Mouse (Mus musculus) B cell, adult 67 days (primary cell): ENCODE results near the gene B3gnt3. TPM values are rescaled to one million over a fixed set of nuclear protein-coding genes. Genes with fewer than 3 reads are reported as not detected.

Experiments used
- total RNA-seq, 2 experiments: library from RNA; stranded (reverse); gene quantifications; 4 replicates each; pipeline ENCODE4 v1.2.4; 2023

Gene B3gnt3
- total RNA-seq, result under 1 TPM; 0.70 to 0.83 TPM

DNA sequence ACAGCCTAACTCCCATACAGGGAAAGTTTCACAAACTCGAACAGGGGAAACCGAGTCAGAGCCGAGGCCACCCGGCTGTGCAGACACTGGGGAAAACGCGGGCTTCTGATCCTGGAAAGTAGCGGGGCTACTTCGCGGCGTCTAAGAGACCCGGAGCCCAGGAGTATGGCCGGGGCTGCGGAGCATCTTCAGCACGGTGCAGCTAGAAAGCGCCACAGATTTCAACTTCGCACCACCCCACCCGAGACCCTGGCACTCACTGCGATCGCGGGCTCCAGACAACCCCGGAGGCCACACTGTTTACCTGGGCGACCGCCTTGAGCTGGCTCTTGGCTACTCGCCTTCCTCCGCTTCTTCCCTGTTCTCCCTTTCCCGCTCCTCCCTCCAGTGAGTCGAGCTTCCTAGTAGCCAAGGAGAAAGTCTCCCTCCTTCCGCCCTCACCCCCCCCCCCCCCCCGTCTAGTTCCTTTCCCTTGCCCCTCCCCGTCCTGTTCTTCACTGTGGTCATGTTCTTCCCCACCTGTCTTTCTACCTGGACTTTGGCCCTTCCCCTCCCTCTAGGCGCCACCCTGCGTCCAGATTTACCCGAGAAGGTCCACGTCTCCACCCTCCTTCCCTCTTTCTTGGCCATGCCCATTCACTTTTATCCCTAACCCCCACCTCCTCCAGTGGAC, at the start of gene B3gnt3:
TSS of gene B3gnt3 (minus strand) at position 376 of the 673 bp plus-strand sequence.

DNA sequence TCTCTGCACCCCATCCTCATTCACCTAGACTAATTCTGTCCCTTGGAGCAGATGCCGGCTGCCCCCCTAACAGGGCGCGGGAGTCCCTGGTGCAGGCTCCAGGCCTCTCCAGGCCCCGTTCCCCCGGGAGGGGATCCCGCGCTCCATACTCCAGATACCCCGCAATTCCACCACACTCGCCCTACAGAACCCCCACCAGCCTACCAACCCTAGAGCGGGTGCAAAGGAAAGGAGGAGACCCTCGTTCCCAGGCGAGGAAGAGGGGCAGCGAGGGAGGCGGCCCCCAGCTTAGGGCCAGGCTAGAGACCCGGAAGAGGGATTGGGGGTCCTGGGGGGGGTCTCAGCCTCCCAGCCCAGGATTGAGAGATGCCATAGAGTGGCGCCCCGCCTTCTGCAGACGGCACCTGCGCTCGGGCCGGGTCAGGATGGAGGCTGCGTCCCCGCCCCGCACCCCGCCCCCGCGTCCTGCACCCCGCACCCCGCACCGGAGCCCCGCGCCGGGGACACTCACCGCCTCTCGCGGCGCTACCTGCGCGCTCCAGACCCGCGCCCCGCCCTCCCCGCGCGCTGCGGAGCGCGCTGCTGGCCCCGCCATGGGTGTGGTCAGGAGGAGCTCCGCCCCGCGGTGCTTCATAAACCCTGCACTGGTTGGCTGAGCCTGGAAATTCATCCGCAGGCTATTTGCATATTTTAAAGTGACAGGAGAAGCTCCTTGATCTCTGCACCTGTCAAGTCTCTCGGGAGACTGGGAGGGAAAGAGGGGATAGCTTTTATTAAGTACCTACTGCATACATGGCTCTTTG, 23.7 kb upstream of the B3gnt3 start, which contains the start of gene Fcho1:
TSS of gene Fcho1 (minus strand) at position 595 of the 803 bp plus-strand sequence.

DNA sequence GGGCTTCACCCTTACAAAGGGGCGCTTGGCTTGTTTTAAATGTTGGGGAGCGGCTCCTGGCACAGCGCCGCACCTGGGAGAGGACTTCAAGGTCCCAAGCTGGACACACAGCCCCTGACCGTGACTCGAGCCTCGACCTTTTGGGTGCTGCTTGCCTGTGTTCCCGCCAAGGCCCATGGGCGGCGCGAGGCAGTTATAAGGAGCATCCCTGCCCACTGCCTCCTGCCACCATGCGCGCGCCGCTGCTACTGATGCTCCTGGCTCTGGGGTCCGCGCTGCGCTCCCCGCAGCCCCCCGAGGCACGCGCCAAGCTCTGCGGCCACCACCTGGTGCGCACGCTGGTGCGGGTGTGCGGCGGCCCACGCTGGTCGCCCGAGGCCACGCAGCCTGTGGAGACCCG, 12.6 kb downstream of the B3gnt3 start, which contains the start of gene Insl3:
TSS of gene Insl3 (plus strand) at position 187 of the 400 bp plus-strand sequence.

DNA sequence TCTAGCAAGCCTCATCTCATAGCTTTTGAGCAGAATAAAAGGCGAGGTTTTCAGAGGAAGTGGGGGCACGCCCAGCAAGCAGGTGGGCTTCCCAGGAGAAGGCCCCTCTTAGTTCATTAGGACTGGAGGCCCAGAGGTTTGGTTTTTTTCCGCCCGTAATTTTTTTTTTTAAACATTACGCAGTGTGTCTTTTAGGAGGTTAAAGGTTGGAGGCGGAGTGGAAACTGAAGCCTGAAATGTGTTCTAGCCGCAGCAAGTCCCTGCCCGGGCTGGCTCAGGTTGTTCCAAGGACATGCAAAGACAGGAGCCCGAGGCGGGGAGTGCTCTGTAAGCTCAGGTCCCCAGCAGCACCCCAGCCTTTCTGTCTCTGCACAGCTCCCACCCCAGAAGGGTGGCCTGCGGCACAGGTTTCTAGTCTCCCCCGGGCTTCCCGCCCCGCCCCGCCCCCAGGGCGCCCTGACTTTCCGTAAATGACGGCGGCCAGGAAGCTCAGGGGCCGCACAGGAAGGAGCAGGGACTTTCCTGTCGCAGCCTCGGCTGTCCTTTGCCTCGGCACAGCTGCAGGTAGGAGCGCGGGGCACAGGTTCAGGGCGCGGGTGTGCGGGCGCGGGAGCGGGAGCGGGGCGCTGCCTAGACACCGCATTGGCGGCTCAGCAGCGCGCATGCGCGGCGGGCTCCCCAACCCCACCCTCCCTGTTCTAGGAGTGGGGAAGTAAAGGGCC, 25.4 kb downstream of the B3gnt3 start, which contains the start of gene Jak3:
TSS of gene Jak3 (plus strand) at position 277 of the 722 bp plus-strand sequence.

DNA sequence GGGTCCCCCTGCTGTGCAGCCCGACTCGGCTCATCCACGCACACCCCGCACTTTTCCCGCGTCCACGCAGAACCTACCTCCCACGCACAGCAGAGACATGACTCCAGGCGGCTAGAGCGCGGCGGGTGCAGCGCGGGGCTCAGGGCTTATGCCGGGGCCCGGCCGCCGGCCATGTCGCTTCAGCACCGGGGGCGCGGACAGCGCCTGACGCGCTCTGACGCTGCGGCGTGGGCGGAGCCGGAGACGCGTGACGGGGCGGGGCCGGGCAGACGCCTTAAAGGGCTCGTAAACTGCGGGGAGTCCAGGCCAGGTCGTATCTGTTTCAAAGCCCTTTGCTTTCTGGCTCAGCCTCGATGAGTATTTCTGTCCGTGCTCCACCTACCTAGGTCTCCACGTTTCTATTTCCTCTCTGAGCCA, 30.0 kb downstream of the B3gnt3 start, which contains the start of gene Unc13a:
TSS of gene Unc13a (minus strand) at position 209 of the 417 bp plus-strand sequence.

Other genes with a start within 250 kb of the B3gnt3 start
- 10 to 100 TPM; 11.8 to 15.0 TPM for gene Abhd8, start 238.1 kb downstream of the B3gnt3 start, total RNA-seq
- 10 to 100 TPM; 32.9 to 38.4 TPM for gene Mrpl34, start 236.8 kb downstream of the B3gnt3 start, total RNA-seq
- gene Dda1, start 232.6 kb downstream of the B3gnt3 start, total RNA-seq, result 100 to 1,000 TPM; 113 to 125 TPM
- 10 to 100 TPM; 13.9 to 14.8 TPM for gene Ano8, start 215.8 kb downstream of the B3gnt3 start, total RNA-seq
- gene Gtpbp3, start 213.7 kb downstream of the B3gnt3 start, total RNA-seq, result 10 to 100 TPM; 22.3 to 22.4 TPM
- gene Plvap, start 190.0 kb downstream of the B3gnt3 start, total RNA-seq, result under 1 TPM in 1 of 2 experiments, not detected in 1; 0.27 TPM
- gene Ccdc194, start 176.1 kb downstream of the B3gnt3 start, total RNA-seq, result not detected
- gene Bst2, start 164.3 kb downstream of the B3gnt3 start, total RNA-seq, result 10 to 100 TPM; 24.4 to 37.1 TPM
- 10 to 100 TPM; 47.0 to 50.1 TPM for gene Mvb12a, start 158.9 kb downstream of the B3gnt3 start, total RNA-seq
- not detected for gene Tmem221, start 142.9 kb downstream of the B3gnt3 start, total RNA-seq
- not detected for gene Nxnl1, start 135.2 kb downstream of the B3gnt3 start, total RNA-seq
- 10 to 100 TPM; 10.2 to 10.8 TPM for gene Slc27a1, start 132.9 kb downstream of the B3gnt3 start, total RNA-seq
- gene Pgls, start 109.6 kb downstream of the B3gnt3 start, total RNA-seq, result 100 to 1,000 TPM; 106 to 110 TPM
- gene Fam129c, start 104.1 kb downstream of the B3gnt3 start, total RNA-seq, result 100 to 1,000 TPM; 128 to 172 TPM
- 100 to 1,000 TPM; 126 to 133 TPM for gene Colgalt1, start 90.8 kb downstream of the B3gnt3 start, total RNA-seq
- 1 to 10 TPM in 1 of 2 experiments, under 1 TPM in 1; 0.12 to 1.9 TPM for gene Unc13a, start 30.0 kb downstream of the B3gnt3 start, total RNA-seq
- 10 to 100 TPM; 81.2 to 87.3 TPM for gene Jak3, start 25.5 kb downstream of the B3gnt3 start, total RNA-seq
- gene Insl3, start 12.6 kb downstream of the B3gnt3 start, total RNA-seq, result 10 to 100 TPM; 31.2 to 43.9 TPM
- gene Fcho1, start 23.9 kb upstream of the B3gnt3 start, total RNA-seq, result 100 to 1,000 TPM; 204 to 208 TPM
- 10 to 100 TPM in 1 of 2 experiments, 1 to 10 TPM in 1; 7.7 to 15.4 TPM for gene Zfp709, start 180.2 kb upstream of the B3gnt3 start, total RNA-seq
- 10 to 100 TPM in 1 of 2 experiments, 1 to 10 TPM in 1; 9.3 to 15.1 TPM for gene Zfp882, start 206.8 kb upstream of the B3gnt3 start, total RNA-seq
- 10 to 100 TPM; 17.0 to 24.0 TPM for gene Zfp617, start 206.8 kb upstream of the B3gnt3 start, total RNA-seq
- gene Zfp961, start 249.2 kb upstream of the B3gnt3 start, total RNA-seq, result 10 to 100 TPM; 32.9 to 37.5 TPM